Mouse (Mus musculus) T-helper 2 cell (primary cell): ENCODE data around the gene Tspan9.

Experiments
- in situ Hi-C: fragments of 300-600 bp; cut with MboI, MseI; formaldehyde crosslinking; loops from one replicate; pipeline ENCODE4 v1.15.1; 2025; ENCODE audit warnings: high pct_unique_total_duplicates

The Tspan9 gene

GRCm38 (mm10) chr6:128133679-128134191 lies 9.7 kb downstream of the Tspan9 start:
- in situ Hi-C loops, result no loop called here

DNA sequence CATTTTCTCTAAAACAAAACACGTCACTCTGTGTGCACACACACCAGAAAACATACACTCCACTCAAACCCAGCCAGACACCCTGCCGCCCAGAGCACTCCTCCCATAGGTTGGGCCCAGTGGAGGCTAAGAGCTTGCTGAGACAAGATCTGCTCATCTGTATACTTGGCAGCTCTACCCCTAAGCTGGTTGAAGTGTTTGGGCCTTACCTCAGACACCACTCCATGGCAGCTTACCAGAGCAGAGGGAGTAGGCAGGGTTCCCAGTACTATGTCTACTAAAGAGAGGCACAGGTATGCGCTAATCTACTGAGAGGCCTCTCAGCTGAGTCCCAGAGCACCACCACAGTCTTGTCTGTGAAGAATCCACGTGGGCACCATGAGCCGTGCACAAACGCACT lies 10.8 kb downstream of the Tspan9 start:
- in situ Hi-C loops, result no loop called here

GRCm38 (mm10) chr6:128131390-128131789 lies 12.0 kb downstream of the Tspan9 start:
- in situ Hi-C loops, result no loop called here

DNA sequence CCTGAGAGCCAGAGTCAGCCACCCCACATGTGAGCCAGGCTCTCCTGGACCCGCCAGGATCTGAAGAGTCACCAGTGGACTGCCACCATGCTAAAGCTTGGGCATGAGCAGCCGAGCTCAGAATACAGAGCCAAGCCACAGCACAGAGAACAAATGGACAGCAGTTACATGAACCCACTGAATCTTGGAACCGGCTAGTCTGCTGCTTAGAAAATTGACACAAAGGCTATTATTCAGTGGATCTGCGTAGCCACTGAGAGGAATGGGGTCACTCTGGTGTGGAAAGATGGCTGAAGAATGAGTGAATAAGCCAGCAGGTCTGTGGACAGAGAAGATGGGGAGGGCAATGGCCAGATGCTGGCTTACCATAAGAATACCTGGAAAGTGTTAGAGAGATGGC lies 12.7 kb downstream of the Tspan9 start:
- in situ Hi-C loops, result no loop called here

- in situ Hi-C loops, result no loop called here
Measured at GRCm38 (mm10) chr6:128129382-128129781, 14.0 kb downstream of the Tspan9 start.

- in situ Hi-C loops, result no loop called here
Measured at GRCm38 (mm10) chr6:128127312-128127711, 16.1 kb downstream of the Tspan9 start.

DNA sequence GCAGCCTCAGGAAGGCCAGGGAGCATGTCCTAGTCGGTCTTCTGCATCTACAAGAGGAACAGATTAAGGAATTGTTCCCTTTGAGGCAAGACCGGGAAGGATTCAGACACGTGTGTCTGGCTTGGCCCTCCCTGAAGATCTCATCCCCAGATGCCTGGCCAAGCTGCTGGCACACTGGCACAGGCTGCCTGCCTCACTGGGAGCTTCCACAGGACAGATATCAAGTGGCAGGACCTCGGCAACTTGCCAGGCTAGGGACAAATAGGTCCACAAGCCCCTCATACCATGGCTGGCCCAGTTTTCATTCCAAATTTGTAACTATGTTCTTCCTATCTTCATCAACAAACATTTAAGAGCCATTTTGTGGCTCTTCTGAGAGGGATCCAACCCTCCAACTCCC lies 16.5 kb downstream of the Tspan9 start:
- in situ Hi-C loops, result no loop called here

- in situ Hi-C loops, result no loop called here
Measured at GRCm38 (mm10) chr6:128125464-128125863, 17.9 kb downstream of the Tspan9 start.

GRCm38 (mm10) chr6:128124222-128124971 lies 19.0 kb downstream of the Tspan9 start:
- in situ Hi-C loops, result no loop called here

GRCm38 (mm10) chr6:128122127-128122526 lies 21.3 kb downstream of the Tspan9 start:
- in situ Hi-C loops, result no loop called here

DNA sequence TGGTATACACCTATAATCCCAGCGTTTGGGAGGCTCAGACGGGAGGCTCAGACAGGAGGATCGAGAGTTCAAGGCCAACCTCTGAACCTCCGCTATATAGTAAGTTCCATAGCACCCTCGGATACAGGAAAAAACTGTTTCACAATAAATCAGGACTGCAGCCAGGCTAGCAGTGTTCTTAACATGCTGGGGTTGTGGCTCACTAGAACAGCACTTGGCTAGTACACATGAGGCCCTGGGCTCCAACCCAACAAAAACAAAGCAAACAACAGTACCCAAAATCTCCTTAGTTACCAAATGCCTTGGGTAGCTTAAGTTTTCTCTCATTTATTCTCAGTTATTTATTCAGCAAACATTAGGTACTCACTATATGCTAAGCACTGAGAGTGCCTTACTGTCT lies 21.7 kb downstream of the Tspan9 start:
- in situ Hi-C loops, result no loop called here

GRCm38 (mm10) chr6:128120806-128121205 lies 22.6 kb downstream of the Tspan9 start:
- in situ Hi-C loops, result no loop called here

GRCm38 (mm10) chr6:128118670-128119230 lies 24.6 kb downstream of the Tspan9 start:
- in situ Hi-C loops, result no loop called here

DNA sequence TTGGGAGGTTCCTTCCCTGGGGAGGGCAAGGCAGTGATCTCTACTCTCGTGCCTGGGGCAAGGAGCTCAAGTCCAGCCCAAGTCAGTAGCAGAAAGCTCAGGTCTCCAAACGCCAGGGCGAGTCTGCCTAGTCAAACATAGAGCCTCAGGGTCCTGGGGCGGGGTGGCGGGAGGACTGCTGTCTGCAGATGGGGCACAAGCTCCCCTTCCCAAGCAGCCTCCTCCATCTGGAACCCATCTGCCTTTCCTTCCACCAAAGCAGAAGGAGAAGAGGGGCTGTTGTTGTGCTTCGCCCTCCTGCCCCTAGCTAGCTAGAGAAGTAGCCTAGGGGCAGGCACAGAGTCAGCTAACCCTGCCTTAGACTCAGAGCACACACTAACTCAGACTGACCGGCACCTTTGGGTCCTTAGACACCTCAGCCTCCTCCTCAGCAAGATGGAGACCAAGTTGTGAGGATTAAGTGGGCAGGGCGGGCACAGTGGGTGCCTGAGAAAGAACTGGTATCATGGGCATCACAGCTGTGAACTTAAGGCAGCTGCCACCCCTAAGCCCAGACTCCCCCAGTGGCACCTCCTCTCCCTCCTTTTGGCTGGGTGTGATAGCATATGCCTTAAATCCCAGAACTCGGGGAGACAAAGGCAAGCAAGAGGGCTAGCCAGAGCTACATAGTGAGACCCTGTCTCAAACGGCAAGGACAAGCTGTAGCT lies 26.4 kb downstream of the Tspan9 start:
- in situ Hi-C loops, result no loop called here

DNA sequence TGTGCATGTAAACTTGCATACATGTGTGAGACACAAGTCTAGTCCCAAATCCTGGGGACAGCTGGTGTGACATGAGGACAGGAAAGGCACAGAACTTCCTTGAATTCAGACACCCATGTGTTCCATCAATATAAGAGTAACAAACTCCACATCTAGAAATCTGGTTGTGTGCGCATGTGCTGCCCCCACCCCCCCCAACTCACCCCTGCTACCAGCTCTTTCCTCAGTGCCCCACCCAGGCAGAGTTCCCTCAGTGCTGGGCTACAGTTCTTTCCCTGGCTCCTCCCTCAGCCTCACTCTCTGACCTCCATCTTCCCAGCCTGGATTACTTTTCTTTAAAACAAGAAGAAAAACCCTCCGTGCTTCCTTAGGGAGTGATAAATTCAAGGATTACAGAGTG lies 27.1 kb downstream of the Tspan9 start:
- in situ Hi-C loops, result no loop called here

GRCm38 (mm10) chr6:128115121-128115520 lies 28.3 kb downstream of the Tspan9 start:
- in situ Hi-C loops, result no loop called here

DNA sequence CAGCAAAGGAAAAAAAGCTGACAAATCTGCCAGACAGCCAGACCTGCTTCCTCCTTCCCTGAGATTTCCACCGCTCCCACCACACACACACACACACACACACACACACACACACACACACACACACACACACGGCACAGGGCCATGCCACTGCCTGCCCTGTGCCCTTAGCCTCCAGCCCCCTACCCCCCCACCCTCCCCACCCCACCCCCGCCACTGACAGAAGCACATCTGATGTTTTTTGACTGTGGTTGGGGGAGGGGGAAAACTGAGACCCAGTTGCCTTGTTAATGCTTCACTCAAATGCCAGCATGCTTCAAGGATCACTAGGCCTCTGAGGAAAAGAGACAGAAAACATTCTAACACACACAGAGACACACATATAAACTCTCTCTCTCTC lies 30.8 kb downstream of the Tspan9 start:
- in situ Hi-C loops, result no loop called here

- in situ Hi-C loops, result no loop called here
Measured at GRCm38 (mm10) chr6:128111784-128112183, 31.6 kb downstream of the Tspan9 start.

DNA sequence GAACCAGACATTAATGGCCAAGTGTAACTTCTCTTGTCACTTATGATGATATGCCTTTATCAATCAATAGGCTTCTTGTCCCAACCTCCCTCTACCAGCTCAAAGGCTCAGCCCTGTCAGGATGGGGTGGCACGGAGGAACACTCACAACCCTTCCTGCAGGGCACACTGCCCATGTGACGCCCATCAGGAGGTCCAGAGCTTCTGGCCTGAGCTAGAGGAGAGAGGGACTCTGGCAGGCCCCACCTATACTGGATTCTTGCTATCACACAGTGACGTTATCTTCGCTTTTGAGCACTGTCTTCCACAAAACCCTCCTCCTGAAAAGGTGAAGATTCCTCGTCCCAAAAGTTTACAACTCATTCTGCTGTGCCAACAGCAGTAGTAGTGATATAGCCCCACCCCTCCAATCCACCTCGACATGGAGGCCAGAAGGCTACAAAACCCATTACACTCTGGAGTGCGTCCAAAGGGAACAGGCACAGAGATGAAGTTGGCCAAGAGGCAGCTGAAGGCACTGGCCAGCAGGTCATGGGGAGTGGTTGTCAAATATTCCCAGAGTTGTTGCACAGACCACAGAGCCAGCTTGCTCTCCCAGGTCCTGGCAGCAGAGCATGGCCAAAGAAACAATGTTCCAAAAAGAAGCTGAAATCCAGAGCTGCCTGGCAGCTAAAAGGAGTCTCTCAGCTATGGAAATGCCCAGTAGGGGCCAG lies 34.9 kb downstream of the Tspan9 start:
- in situ Hi-C loops, result loop anchor here (10.0 kb wide), 1 partner anchor 394 kb away; no protein-coding TSS in a partner anchor

DNA sequence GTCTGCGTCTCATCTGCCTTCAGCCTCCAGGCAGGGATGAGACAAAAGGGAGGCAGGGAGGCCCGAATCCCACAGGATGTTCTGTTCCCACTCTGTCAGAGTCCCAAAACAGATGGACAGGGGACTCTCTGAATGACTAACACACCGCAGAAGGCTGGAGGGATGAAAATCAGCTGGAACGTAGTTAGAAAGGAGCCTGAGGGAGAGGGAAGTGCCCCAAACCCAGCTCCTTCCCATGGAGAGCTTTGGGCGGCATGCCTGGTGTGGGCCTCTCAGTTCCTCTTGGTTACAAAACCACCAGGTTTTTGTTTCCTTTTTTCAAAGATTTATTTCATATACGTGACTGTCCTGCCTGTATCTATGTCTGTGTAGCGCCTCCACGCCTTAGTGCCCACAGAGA lies 35.7 kb downstream of the Tspan9 start:
- in situ Hi-C loops, result loop anchor here (10.0 kb wide), 1 partner anchor 393 kb away; no protein-coding TSS in a partner anchor

GRCm38 (mm10) chr6:128106154-128106553 lies 37.2 kb downstream of the Tspan9 start:
- in situ Hi-C loops, result loop anchor here (10.0 kb wide), 1 partner anchor 391 kb away; no protein-coding TSS in a partner anchor
